22 mouse cellular contexts compared by ENCODE assay signal in the genomic region with DNA sequence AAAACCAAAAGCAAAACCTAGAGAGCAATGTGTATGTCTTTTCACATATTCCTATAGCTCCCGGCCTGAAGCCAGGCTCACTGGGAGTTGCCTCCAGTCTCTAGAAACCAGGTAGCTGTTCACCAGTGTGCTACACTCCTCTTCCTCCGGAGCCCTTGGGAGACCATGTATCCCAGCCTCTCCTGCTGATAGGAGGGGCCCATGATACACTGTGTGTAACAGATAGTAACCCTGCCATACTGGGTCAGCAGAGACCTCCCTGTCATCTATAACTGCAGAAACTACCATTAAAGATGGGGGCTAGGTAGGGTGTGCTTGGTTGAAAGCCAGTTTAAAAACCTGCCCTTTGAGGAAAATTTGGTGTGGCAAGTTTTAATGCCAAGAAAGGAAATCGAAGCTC.
"Had no signal": no experiment of that assay in that cellular context is flagged by ENCODE, and none has a peak within 500 bp of the region (broad histone marks: within the 10 kb centered on the region; RNA-seq: fewer than 3 reads in every experiment).

No protein-coding gene starts in this region.

- H3K27me3 ChIP-seq: limb, embryonic 12.5 days; limb, embryonic 15.5 days had no signal

- H3K9ac ChIP-seq: limb, embryonic 12.5 days; limb, embryonic 15.5 days; midbrain, embryonic 12.5 days; midbrain, embryonic 15.5 days; neural tube, embryonic 12.5 days; neural tube, embryonic 15.5 days had no signal

- H3K36me3 ChIP-seq: limb, embryonic 12.5 days; limb, embryonic 15.5 days; midbrain, embryonic 12.5 days; midbrain, embryonic 15.5 days; neural tube, embryonic 12.5 days; neural tube, embryonic 15.5 days had no signal

- DNase-seq: kidney, adult 18-20 months; kidney, adult 9 months; kidney, postnatal 14 days; layer of hippocampus, postnatal 36 days; lung, adult 2 months; lung, postnatal 14 days; right cerebral cortex, adult 18-20 months; right cerebral cortex, postnatal 14 days; right cerebral cortex, postnatal 4 days; thymus, adult 2 months; thymus, postnatal 4 days had no signal

- ATAC-seq: inflammation-experienced regulatory T-cells, adult 6 months; intestine, embryonic 16.5 days; midbrain, embryonic 15.5 days had no signal

- H3K4me1 ChIP-seq: midbrain, embryonic 15.5 days had no signal

- H3K9me3 ChIP-seq: limb, embryonic 12.5 days; limb, embryonic 15.5 days; midbrain, embryonic 12.5 days; midbrain, embryonic 15.5 days; neural tube, embryonic 12.5 days; neural tube, embryonic 15.5 days had no signal

- H3K4me2 ChIP-seq: limb, embryonic 12.5 days; limb, embryonic 15.5 days; midbrain, embryonic 12.5 days; midbrain, embryonic 15.5 days; neural tube, embryonic 12.5 days; neural tube, embryonic 15.5 days had no signal

- H3K27ac ChIP-seq: layer of hippocampus, adult 2 months; left cerebral cortex, adult 2 months; limb, embryonic 15.5 days; macrophage; midbrain, embryonic 12.5 days; midbrain, embryonic 15.5 days; neural tube, embryonic 12.5 days; neural tube, embryonic 15.5 days had no signal

- H3K4me3 ChIP-seq: layer of hippocampus, adult 2 months; left cerebral cortex, adult 2 months; limb, embryonic 12.5 days; limb, embryonic 15.5 days; midbrain, embryonic 12.5 days; midbrain, embryonic 15.5 days; neural tube, embryonic 12.5 days; neural tube, embryonic 15.5 days had no signal
